Mouse (Mus musculus) megakaryocyte, embryonic 14.5 days (primary cell): ENCODE measurements at regions not wholly inside any gene's neighbourhood (a gene's known extent, or its start where the extent isn't known, plus 50 kb on each side); places are given as distances from the start of the nearest gene placed in this dataset.

Source experiments
- H3K27me3 ChIP-seq: replicated peaks from 2 replicates; pipeline ENCODE3; 2012; ENCODE audit warnings: inconsistent platforms
- H3K36me3 ChIP-seq: replicated peaks from 2 replicates; pipeline ENCODE3; 2012; ENCODE audit warnings: low read length, inconsistent platforms, mixed read lengths
- H3K4me1 ChIP-seq: 2 replicates; pipeline ENCODE4 v1.6.1; 2012; ENCODE audit warnings: inconsistent platforms
- H3K4me3 ChIP-seq: replicated peaks from 2 replicates; pipeline ENCODE3; 2012; ENCODE audit warnings: moderate library complexity, mild to moderate bottlenecking, inconsistent platforms
- H3K9me3 ChIP-seq: 2 replicates; pipeline ENCODE4 v1.6.1; 2012; ENCODE audit warnings: inconsistent platforms
- FLI1 ChIP-seq: IDR thresholded peaks from 2 replicates; pipeline ENCODE4 v1.6.1; 2012; ENCODE audit warnings: low read length, inconsistent platforms, mixed read lengths
- GATA1 ChIP-seq: IDR thresholded peaks from 3 replicates; pipeline ENCODE4 v1.6.1; 2012; ENCODE audit warnings: mixed read lengths, low read length, inconsistent platforms, borderline replicate concordance

DNA sequence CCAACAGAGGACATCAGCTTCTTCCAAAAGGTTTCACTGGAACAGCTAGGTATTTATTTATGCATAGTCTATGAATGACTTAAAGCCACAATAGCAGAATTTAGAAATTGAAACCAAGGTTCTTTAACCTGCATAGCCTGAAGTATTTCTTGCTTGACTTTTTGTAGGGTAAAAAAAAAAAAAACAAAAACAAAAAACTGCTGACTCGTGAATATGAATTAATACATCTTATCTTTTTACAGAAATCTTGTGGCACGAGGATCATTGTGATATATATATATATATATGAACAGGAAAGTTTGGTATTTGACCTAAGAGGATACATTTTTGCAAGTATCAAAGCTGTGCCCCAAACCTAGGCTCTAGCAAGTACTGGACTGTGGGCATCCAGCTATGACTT lies 559.5 kb upstream of the Cdh5 start:
- no peaks in the 10 kb centered on the region for H3K4me1 ChIP-seq
- H3K4me3 ChIP-seq: no peak overlapping the region
- H3K9me3 ChIP-seq: peaks cover 29% of the 10 kb centered on the region
- no peaks in the 10 kb centered on the region for H3K36me3 ChIP-seq
- no peak for TF ChIP-seq FLI1
- no peak for TF ChIP-seq GATA1
- no peaks in the 10 kb centered on the region for H3K27me3 ChIP-seq

DNA sequence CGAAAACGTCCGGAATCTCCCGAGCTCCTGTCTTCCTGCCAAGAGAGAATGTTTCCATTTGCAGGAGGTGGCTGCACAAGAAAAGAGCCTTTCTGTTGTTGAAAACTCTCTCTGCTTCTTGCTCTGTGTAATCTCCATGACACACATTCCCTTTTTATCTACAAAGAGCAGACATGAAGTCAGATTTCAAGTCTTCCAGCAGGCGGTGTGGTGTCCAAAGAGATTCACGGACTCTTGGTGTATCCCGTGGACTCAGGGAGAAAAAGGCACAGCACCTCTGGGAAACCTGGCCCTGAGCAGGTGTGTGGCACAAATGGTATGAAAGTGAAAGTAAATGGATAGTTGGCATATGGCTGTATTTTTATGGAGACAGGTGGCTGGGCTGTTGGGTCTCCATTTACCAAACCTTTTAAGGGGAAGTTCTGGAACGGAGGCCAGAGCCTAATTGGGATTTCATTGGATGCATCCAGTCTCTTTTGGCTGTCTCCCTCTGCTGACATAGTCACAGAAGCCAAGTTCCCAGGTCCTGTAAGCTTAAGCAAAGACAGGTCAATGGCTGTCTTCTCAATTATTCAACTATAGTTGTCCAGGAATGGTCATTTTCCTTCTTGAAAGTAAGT lies 549.4 kb upstream of the Cdh5 start:
- Histone ChIP-seq H3K9me3 (peaks cover 33% of the 10 kb centered on the region), H3K27me3 (no peaks in the 10 kb centered on the region), H3K4me3 (no peak overlapping the region), H3K4me1 (no peaks in the 10 kb centered on the region), H3K36me3 (no peaks in the 10 kb centered on the region)
- TF ChIP-seq FLI1: no peak
- TF ChIP-seq GATA1: no peak

DNA sequence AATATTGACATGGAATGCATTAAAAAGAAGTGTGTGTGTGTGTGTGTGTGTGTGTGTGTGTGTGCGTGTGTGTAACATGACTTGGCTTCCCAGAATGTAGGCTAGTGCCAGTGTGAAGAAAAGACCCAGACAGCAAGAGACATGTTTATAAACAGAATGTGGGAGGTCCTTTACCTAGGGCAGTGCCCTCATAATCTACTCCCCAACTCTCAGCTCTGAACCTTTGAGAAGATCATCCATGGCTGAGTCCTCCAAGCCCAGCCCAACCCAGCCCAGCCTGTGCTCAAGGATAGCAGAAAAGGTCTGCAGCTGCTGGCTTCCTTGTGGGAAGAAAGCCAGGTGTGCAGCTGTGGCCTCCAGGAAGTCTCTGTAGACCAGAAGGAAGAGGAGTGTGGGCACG lies 539.8 kb upstream of the Cdh5 start:
- Histone ChIP-seq H3K9me3 (peaks cover 12% of the 10 kb centered on the region), H3K36me3 (no peaks in the 10 kb centered on the region), H3K4me3 (no peak overlapping the region), H3K27me3 (no peaks in the 10 kb centered on the region), H3K4me1 (no peaks in the 10 kb centered on the region)
- TF ChIP-seq GATA1 (no peak), FLI1 (no peak)

DNA sequence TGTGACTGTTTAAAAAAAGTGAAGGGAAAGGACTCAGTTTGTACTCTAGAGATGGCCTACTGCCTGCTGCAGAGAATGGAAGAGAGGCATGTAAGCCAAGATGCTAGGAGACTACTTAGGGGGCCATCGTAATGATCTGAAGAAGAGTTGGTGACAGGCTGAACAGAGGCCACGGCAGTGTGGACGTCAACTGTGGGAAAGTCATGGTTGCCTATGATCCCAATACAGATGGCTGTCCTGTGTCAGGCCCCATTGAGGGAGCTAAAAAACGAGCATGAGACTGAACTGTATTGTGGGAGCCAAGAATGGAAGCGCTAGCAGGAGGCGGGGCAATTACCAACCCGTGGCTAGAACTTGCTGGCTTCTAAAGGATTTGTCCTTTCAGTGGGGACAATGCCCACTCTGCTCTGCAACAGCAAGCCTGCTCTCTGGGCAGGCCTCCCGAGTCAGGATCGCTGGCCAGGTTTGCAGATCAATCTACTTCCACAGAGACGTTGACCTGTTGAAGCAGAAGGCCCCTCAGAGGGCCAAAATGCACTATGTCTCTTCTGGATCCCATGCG lies 530.5 kb upstream of the Cdh5 start:
- no peaks in the 10 kb centered on the region for H3K27me3 ChIP-seq
- H3K36me3 ChIP-seq: no peaks in the 10 kb centered on the region
- H3K4me1 ChIP-seq: no peaks in the 10 kb centered on the region
- H3K4me3 ChIP-seq: no peak overlapping the region
- no peak for TF ChIP-seq FLI1
- H3K9me3 ChIP-seq: peaks cover 46% of the 10 kb centered on the region

DNA sequence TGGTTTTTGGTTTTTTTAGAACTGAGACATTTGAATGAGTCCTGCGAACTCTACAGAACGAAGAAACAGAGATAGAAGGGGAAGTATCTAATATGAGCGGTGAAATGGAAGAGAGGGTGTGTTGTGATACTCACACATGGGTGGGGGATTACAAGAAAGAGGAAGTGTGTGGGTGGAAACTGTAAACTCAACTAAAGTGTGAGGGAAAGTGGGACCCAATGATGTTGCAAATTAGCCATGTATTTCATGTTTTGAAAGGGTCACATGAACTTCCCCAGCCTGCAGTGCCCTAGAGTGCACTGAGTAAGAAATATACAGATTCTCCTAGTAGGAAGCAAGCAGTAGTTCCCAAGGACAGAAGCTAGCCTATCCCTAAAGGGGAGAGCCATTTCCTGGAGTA lies 524.3 kb upstream of the Cdh5 start:
- no peak overlapping the region for H3K4me3 ChIP-seq
- H3K4me1 ChIP-seq: no peaks in the 10 kb centered on the region
- TF ChIP-seq GATA1 (no peak), FLI1 (no peak)
- no peaks in the 10 kb centered on the region for H3K27me3 ChIP-seq
- no peaks in the 10 kb centered on the region for H3K36me3 ChIP-seq
- peaks cover 43% of the 10 kb centered on the region for H3K9me3 ChIP-seq

DNA sequence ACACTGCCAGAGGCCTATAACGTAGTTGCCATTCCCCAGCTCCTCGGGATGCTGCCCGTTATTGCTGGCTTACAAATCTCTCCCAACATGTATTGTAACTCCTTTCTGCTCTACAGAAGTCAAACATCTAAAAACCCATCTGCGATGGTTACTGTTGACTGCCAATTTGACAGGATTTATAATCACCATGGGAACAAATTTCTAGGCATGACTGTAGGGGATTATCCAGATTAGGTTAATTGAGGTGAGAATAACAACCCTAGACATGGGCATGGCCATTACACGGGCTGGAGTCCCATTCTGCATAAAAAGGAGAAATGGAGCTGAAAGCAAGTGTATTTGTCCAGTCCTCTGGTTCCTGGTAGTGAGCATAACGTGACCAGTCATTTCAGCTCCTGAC lies 523.4 kb upstream of the Cdh5 start:
- H3K36me3 ChIP-seq: no peaks in the 10 kb centered on the region
- peaks cover 43% of the 10 kb centered on the region for H3K9me3 ChIP-seq
- TF ChIP-seq GATA1 (no peak), FLI1 (no peak)
- no peaks in the 10 kb centered on the region for H3K27me3 ChIP-seq
- H3K4me1 ChIP-seq: no peaks in the 10 kb centered on the region
- H3K4me3 ChIP-seq: no peak overlapping the region

DNA sequence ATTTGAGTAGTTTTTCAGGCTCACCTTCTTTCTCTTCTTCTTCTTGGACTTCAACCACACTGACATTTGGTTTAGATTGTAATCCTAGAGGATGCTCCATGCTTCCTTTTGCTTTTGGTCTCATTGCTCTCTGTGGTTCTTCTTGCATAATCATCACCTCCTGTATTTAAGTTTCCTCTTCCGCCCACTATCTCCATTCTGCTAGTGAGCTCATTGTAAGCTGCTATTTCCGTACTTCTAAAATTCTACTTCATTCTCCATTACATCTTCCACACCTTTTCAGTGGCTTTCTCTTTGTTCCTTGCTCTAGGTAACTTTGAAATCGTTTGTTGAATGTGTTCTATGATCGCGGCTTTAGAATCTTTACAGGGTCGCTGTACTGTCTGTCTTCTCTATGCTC lies 493.1 kb upstream of the Cdh5 start:
- TF ChIP-seq GATA1 (no peak), FLI1 (no peak)
- H3K27me3 ChIP-seq: no peaks in the 10 kb centered on the region
- H3K9me3 ChIP-seq: peaks cover 16% of the 10 kb centered on the region
- H3K4me1 ChIP-seq: no peaks in the 10 kb centered on the region
- no peak overlapping the region for H3K4me3 ChIP-seq
- no peaks in the 10 kb centered on the region for H3K36me3 ChIP-seq

DNA sequence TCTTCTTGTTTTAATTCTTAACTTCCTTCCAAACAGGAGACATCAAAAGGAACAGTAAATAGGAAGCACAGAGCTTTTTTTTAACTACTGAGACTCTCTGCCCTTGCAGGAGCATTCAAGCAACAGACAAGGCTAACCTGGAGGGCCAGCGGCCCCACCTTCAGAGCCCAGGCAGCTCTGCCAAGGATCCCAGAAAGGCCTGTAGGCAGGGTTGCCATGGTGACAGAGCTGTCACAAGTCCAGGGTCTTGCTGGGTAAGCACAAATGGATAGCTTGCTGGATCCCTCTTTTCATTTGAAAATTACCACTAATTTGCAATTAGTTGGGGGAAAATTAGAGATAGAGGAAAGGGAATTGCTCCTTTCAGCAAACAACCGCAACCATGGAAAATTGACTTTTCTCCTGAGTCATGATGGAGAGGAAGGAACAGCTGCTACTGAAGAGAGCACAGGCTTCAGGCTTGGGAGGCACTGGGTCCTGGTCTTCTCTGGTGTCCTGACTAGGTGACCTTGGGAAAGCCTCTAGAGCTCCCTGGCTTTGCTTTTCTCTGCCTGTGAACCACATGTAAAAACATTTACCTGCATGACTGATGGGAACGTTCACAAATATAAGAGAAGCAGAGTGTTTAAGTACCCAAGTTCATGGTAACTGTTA lies 477.5 kb upstream of the Cdh5 start:
- Histone ChIP-seq H3K4me3 (no peak overlapping the region), H3K4me1 (no peaks in the 10 kb centered on the region), H3K27me3 (no peaks in the 10 kb centered on the region), H3K9me3 (peaks cover 12% of the 10 kb centered on the region), H3K36me3 (no peaks in the 10 kb centered on the region)
- TF ChIP-seq FLI1 (no peak), GATA1 (no peak)

DNA sequence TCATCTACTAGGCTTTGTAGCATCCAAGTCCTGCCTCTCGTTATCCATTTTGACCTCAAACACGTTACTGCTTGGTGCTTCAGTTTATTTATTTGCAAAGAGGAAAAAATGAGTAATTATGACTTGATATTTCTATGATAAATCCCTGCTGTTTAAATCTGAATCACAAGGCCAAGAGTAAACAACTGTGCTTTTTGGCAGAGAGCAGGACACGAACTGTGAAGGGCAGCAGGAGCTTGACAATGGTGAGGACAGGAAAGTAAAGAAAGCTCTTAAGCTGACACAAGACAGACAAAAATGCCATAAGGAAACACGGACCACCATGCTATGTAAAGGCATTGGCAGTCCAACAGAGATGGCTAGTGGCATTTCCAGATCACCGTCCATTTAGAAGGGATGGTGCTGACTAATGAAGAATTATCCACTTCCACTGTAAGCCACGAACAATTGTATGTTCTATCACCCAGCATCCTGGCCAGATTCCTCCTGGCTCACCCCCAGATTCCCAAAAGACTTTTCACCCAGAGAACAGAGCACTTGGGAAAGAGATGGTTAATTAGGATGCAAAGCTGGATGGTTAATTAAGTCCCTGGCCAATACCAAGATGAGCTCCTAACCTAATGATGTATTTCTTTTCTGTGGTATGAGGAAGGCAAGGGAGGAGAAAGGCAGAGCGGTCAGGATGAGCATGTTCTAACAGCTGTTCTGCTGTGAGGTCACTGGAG lies 476.1 kb upstream of the Cdh5 start:
- Histone ChIP-seq H3K36me3 (no peaks in the 10 kb centered on the region), H3K9me3 (peaks cover 5% of the 10 kb centered on the region), H3K27me3 (no peaks in the 10 kb centered on the region), H3K4me1 (no peaks in the 10 kb centered on the region), H3K4me3 (no peak overlapping the region)
- TF ChIP-seq GATA1 (no peak), FLI1 (no peak)

DNA sequence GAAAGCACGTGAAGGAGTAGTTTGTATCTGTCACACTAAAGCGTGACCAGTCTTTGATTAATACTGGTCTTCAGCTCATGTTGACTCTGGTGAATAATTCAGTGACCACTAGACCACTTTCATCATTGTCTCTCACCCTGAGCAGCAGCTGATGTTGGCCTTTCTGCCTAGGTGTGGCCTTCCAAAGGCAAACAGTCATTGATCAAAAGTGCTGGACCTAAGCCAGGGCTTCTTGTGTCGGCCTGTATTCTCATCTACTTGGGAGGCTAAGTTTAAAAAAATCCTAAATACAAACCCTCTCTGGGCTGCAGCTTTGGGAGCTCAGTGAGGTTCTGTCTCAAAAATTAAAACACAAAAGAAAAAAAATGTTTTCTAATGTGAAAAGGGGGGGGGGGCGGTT lies 475.0 kb upstream of the Cdh5 start:
- TF ChIP-seq FLI1: no peak
- no peak for TF ChIP-seq GATA1
- Histone ChIP-seq H3K4me1 (no peaks in the 10 kb centered on the region), H3K9me3 (peaks cover 6% of the 10 kb centered on the region), H3K36me3 (no peaks in the 10 kb centered on the region), H3K4me3 (no peak overlapping the region), H3K27me3 (no peaks in the 10 kb centered on the region)
